Mouse (Mus musculus) cerebellum, adult 2 months (tissue): ENCODE data around the gene Klhl21. TPM values are rescaled to one million over a fixed set of nuclear protein-coding genes. Genes with fewer than 3 reads are reported as not detected.

Experiments
- DNase-seq, 2 experiments: peaks; one replicate each; pipeline ENCODE4 v3.0.0; 2021
- H3K27ac ChIP-seq: fragments of 200-500 bp; 2 replicates; pipeline ENCODE4 v1.5.1; 2012; ENCODE audit warnings: low read length, control low read depth, inconsistent platforms; ENCODE audit not compliant: insufficient read depth
- H3K27me3 ChIP-seq: fragments of 200-500 bp; 2 replicates; pipeline ENCODE4 v1.6.1; 2012; ENCODE audit warnings: inconsistent platforms, mild to moderate bottlenecking, low read length, moderate library complexity; ENCODE audit not compliant: control insufficient read depth, insufficient read depth
- H3K4me1 ChIP-seq: fragments of 200-500 bp; 2 replicates; pipeline ENCODE4 v1.6.1; 2011; ENCODE audit warnings: low read length; ENCODE audit not compliant: control insufficient read depth, insufficient read depth
- H3K4me3 ChIP-seq: fragments of 200-500 bp; replicated peaks from 2 replicates; pipeline ENCODE3; 2011; ENCODE audit warnings: mild to moderate bottlenecking, low read depth, low read length, control low read depth; ENCODE audit not compliant: insufficient read depth
- CTCF ChIP-seq: fragments of 200-500 bp; IDR thresholded peaks from 2 replicates; pipeline ENCODE4 v1.5.1; 2011; ENCODE audit warnings: low read depth, mild to moderate bottlenecking, control low read depth, low read length, moderate library complexity, borderline replicate concordance; ENCODE audit not compliant: insufficient read depth
- POLR2A ChIP-seq: fragments of 200-500 bp; IDR thresholded peaks from 2 replicates; pipeline ENCODE4 v1.6.1; 2011; ENCODE audit warnings: low read length, control low read depth, borderline replicate concordance; ENCODE audit not compliant: insufficient read depth
- WGBS: fragments of 180-500 bp; shearing (Covaris S2); methylation state at CpG from one replicate; pipeline ENCODE4 v1.1.7; 2018; 5-methylcytosine and 5-hydroxymethylcytosine counted together
- polyA plus RNA-seq: library from polyadenylated mRNA; depleted of rRNA; stranded (reverse); fragments of >200 nt; gene quantifications from 2 replicates; pipeline ENCODE4 v1.2.3, GENCODE M21; 2012

Klhl21 gene
- polyA plus RNA-seq, 1 experiment = 14.5 TPM

DNA sequence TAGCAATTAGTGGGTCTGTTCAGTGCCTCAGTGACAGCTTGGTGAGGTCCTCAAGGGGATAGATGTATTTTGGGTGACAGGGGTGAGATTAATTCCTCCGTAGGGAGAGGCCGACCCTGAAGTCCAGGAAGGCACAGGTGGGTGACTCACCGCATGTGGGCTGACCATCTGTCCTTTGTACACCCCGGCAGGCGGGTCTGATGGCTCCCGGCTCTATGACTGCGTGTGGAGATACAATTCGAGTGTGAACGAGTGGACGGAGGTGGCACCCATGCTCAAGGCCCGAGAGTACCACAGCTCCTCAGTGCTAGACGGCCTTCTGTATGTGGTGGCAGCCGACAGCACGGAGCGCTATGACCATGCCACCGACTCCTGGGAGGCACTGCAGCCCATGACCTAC is 3.5 kb downstream of the Klhl21 start:
- Histone ChIP-seq H3K4me1 (peaks cover 17% of the 10 kb centered on the region), H3K4me3 (no peak overlapping the region), H3K27me3 (no peaks in the 10 kb centered on the region), H3K27ac (no peak overlapping the region)
- TF ChIP-seq POLR2A = no peak
- TF ChIP-seq CTCF = no peak
- WGBS = 35% methylated on average over 16 of the region's 16 CpGs
- DNase-seq = peak; percentile 33 to 44

- Histone ChIP-seq H3K4me1 (peaks cover 13% of the 10 kb centered on the region), H3K27ac (no peak overlapping the region), H3K4me3 (no peak overlapping the region), H3K27me3 (no peaks in the 10 kb centered on the region)
- 59% methylated on average over 12 of the region's 12 CpGs for WGBS
- no peak for TF ChIP-seq POLR2A
- no peak for TF ChIP-seq CTCF
- DNase-seq = no peak
Measured at GRCm38 (mm10) chr4:152013036-152013813, 4.6 kb downstream of the Klhl21 start.

DNA sequence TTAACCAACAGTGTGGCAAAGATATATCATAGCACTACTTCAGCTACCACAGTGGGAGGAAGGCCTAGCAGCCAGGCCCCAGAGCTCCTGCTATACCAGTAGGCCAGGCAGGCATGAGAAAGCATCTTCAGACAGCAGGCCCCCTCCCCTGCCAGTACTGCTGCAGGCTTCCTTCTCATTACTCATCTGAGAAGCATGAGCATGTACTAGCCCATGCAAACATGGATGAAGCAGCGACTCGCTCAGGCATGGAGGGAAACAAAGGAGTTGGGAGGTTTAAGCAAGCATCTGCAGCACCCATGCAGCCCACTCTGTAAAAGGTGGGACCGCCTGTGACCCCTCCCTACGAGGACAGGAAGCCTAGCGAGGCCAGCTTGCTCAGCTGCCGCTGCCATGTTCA is 10.5 kb downstream of the Klhl21 start:
- no peaks in the 10 kb centered on the region for H3K27me3 ChIP-seq
- 83% methylated on average over 6 of the region's 6 CpGs for WGBS

DNA sequence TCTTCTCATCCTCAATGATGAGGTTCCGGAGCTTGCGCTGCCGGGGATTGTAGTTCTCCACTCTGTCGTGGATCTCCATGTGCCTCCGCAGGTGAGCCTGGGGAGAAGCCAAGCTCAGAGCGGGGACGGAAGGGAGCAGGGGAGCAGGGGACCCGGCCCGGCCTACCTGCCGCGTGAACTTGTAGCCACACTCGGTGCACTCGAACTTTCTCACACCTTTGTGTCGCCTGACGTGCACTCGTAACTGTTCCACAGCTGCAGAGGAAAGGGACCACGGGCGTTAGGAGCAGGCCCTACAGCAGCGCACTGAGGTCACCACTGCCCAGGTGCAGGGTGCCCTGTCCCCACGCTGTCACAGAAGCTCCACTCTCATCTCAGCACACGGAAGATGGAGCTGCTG is 11.4 kb downstream of the Klhl21 start:
- no peak overlapping the region for H3K27ac ChIP-seq
- TF ChIP-seq CTCF (no peak), POLR2A (no peak)
- no peak overlapping the region for H3K4me3 ChIP-seq
- H3K27me3 ChIP-seq = no peaks in the 10 kb centered on the region
- DNase-seq = no peak
- 93% methylated on average over 21 of the region's 21 CpGs for WGBS
- H3K4me1 ChIP-seq = peaks cover 19% of the 10 kb centered on the region

More for the DNA sequence above, 10.5 kb downstream of the Klhl21 start:
- H3K27ac ChIP-seq = no peak overlapping the region
- H3K4me3 ChIP-seq = no peak overlapping the region
- peaks cover 19% of the 10 kb centered on the region for H3K4me1 ChIP-seq
- DNase-seq = no peak
- no peak for TF ChIP-seq POLR2A
- no peak for TF ChIP-seq CTCF

DNA sequence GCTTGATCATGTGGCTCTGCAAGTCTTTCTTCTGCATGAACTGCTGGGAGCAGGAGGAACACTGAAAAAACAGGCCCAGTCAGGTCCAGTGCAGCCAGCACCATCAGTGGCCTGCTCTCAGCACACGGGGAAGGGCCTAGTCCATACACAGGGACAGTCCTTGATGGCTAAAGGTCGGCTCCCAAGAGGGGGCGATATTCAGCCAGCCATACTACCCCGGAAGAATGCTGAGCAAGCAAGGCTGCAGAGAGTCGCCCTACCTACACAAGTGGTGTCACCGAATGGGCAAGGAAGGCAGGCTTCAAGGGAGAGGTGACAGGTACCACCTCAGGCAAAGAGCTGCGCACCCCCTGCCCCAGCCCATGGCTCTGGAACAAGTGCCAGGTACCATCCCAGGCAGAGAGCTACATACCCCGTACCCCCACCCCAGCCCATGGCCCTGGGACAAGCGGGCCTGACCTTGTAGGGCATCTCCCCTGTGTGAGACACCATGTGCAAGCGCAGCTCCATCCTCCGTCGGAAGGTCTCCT is 13.0 kb downstream of the Klhl21 start:
- H3K27me3 ChIP-seq = no peaks in the 10 kb centered on the region
- TF ChIP-seq CTCF (0 out of 2 replicates have a peak, but pooled peaks have one; percentile 8), POLR2A (no peak)
- H3K4me1 ChIP-seq = peaks cover 28% of the 10 kb centered on the region
- 54% methylated on average over 12 of the region's 12 CpGs for WGBS
- DNase-seq = peak in 1 of 2 experiments; percentile 25
- no peak overlapping the region for H3K27ac ChIP-seq
- H3K4me3 ChIP-seq = no peak overlapping the region

- peak; percentile 37 to 60 for DNase-seq
- Histone ChIP-seq H3K27me3 (no peaks in the 10 kb centered on the region), H3K4me1 (peaks cover 31% of the 10 kb centered on the region), H3K27ac (no peak overlapping the region), H3K4me3 (no peak overlapping the region)
- WGBS = 14% methylated on average over 8 of the region's 8 CpGs
- no peak for TF ChIP-seq POLR2A
- TF ChIP-seq CTCF = no peak
Measured at GRCm38 (mm10) chr4:152022506-152022905, 13.9 kb downstream of the Klhl21 start.

- TF ChIP-seq POLR2A = no peak
- no peak for TF ChIP-seq CTCF
- DNase-seq = no peak
- Histone ChIP-seq H3K27me3 (no peaks in the 10 kb centered on the region), H3K4me1 (peaks cover 39% of the 10 kb centered on the region), H3K4me3 (no peak overlapping the region), H3K27ac (no peak overlapping the region)
- 90% methylated on average over 11 of the region's 11 CpGs for WGBS
Measured at GRCm38 (mm10) chr4:152024525-152024924, 15.9 kb downstream of the Klhl21 start.

DNA sequence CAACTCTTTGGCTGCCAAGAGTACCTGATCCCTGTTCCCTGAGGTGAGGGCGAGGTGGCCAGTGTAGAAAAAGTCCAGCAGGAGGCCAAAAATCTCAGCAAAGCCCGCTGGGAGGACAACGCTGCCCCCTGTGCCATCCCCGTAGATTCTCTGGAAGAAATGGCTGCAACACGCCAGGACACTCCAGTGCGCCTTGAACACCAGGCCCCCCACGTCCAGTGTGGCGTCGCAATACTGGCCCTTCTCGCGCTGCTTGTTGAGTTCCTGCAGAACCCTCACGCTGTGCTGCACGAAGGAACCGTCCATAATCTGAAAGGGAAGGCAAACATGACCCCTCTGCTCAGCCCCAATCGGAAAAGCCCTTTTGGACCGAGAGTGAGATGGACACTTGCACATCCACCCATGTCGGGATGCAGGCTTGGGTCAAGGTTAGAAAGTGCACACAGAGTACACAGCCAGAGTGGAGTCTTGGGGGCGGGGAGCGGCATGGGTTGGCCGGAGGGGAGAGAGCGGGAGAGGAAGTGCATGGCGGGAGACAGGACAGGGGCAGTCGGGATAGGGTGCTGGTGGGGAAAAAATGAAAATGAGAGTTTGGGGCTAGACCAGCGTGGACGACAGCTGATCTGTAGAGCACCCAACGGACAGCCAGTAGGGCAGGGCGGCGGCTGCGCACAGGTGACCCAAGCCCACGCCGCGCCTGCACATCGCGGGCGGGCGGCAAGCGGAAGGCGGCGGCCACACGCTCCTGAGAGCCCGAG is 18.3 kb downstream of the Klhl21 start:
- WGBS = 2% methylated on average over 41 of the region's 41 CpGs
- Histone ChIP-seq H3K27ac (peak overlapping the region; percentile 55), H3K27me3 (no peaks in the 10 kb centered on the region), H3K4me3 (peak overlapping the region; percentile 83), H3K4me1 (peaks cover 30% of the 10 kb centered on the region)
- DNase-seq = peak in 1 of 2 experiments; percentile 27
- TF ChIP-seq POLR2A (no peak), CTCF (no peak)
